Mouse (Mus musculus) mature B cell (primary cell): ENCODE measurements around the gene Chpf.

Experiments used
- in situ Hi-C: fragments of 300-500 bp; cut with MboI; formaldehyde crosslinking; loops from 2 replicates; pipeline ENCODE4 v1.14.3; 2019

Gene Chpf

GRCm38 (mm10) chr1:75442171-75442570 is 36.9 kb downstream of the Chpf start:
- in situ Hi-C loops = no loop called here

GRCm38 (mm10) chr1:75441471-75441996 is 37.6 kb downstream of the Chpf start:
- in situ Hi-C loops = no loop called here

GRCm38 (mm10) chr1:75440661-75441060 is 38.4 kb downstream of the Chpf start:
- in situ Hi-C loops = no loop called here

- in situ Hi-C loops = no loop called here
Observed at GRCm38 (mm10) chr1:75438782-75439181, 40.3 kb downstream of the Chpf start.

GRCm38 (mm10) chr1:75435475-75436328 is 43.4 kb downstream of the Chpf start, which contains the start of gene Gmppa:
Gmppa (plus strand) TSS chr1:75435930.
- in situ Hi-C loops = no loop called here

GRCm38 (mm10) chr1:75425796-75426471 is 53.2 kb downstream of the Chpf start:
- in situ Hi-C loops = no loop called here
